Mouse (Mus musculus): Measurements from ENCODE around the gene Scnm1.
A peak's percentile ranks its signal among the peaks of the same experiment; 100 is the strongest.

- TF ChIP-seq POLR2A (IDR thresholded peaks at IDR 0.05; ENCODE audit: control insufficient read depth, extremely low read depth, insufficient read depth, low read length, poor library complexity) = no peak
- TF ChIP-seq CTCF (IDR thresholded peaks at IDR 0.05; ENCODE audit: borderline replicate concordance, control insufficient read depth, extremely low read depth, insufficient read depth, low read length, poor library complexity) = peak; percentile 89
These were observed 8.8 kb upstream of the Scnm1 start for GRCm38 (mm10) chr3:95142617-95143011.
